Mouse (Mus musculus) heart, embryonic 10.5 days (tissue): Measurements from ENCODE around the gene 1700012B07Rik. TPM values are rescaled to one million over a fixed set of nuclear protein-coding genes. Genes with fewer than 3 reads are reported as not detected.
A peak's percentile ranks its signal among the peaks of the same experiment; 100 is the strongest.

Source experiments
- DNase-seq: peaks from one replicate; pipeline ENCODE4 v3.0.0-alpha.2; 2017; ENCODE audit warnings: low spot score
- H3K27ac ChIP-seq: fragments of 300-500 bp; sonication (generic); 2 replicates; pipeline ENCODE4 v1.5.1; 2016; ENCODE audit warnings: mild to moderate bottlenecking
- H3K27me3 ChIP-seq: fragments of 300-500 bp; sonication (generic); 2 replicates; pipeline ENCODE4 v1.6.1; 2016; ENCODE audit warnings: mild to moderate bottlenecking; ENCODE audit not compliant: poor library complexity, insufficient read depth, severe bottlenecking
- H3K36me3 ChIP-seq: fragments of 300-500 bp; sonication (generic); 2 replicates; pipeline ENCODE4 v1.6.1; 2016; ENCODE audit warnings: mild to moderate bottlenecking, moderate library complexity
- H3K4me1 ChIP-seq: fragments of 300-500 bp; sonication (generic); 2 replicates; pipeline ENCODE4 v1.6.1; 2016; ENCODE audit warnings: mild to moderate bottlenecking
- H3K4me3 ChIP-seq: fragments of 300-500 bp; sonication (generic); 2 replicates; pipeline ENCODE4 v1.5.1; 2016; ENCODE audit warnings: mild to moderate bottlenecking, moderate library complexity
- H3K9me3 ChIP-seq: fragments of 300-500 bp; sonication (generic); 2 replicates; pipeline ENCODE4 v1.6.1; 2016; ENCODE audit warnings: mild to moderate bottlenecking, moderate library complexity
- WGBS: fragments of 180-500 bp; shearing (Covaris S2); methylation state at CpG from one replicate; pipeline ENCODE4 v1.1.7; 2016; 5-methylcytosine and 5-hydroxymethylcytosine counted together
- polyA plus RNA-seq: library from polyadenylated mRNA; unstranded; fragments of >200 nt; fragmentation: Nextera tagmentation; extraction: Ambion mirVana; gene quantifications from 2 replicates; pipeline ENCODE4 v1.2.1, GENCODE M21; 2016

The 1700012B07Rik gene
- not detected in 2 replicates for polyA plus RNA-seq

GRCm38 (mm10) chr11:109827946-109828345, at the start of gene 1700012B07Rik:
Gene 1700012B07Rik, minus strand, starts transcription at chr11:109828046.
- no peaks in the 10 kb centered on the region for H3K27me3 ChIP-seq
- H3K27ac ChIP-seq, result no peak within 1 kb of the TSS
- no peak within 1 kb of the TSS for H3K4me3 ChIP-seq
- H3K4me1 ChIP-seq, result no peaks in the 10 kb centered on the region
- no peaks in the 10 kb centered on the region for H3K9me3 ChIP-seq
- H3K36me3 ChIP-seq, result no peaks in the 10 kb centered on the region
- DNase-seq, result no peak
- 77% methylated on average over 4 of the region's 4 CpGs for WGBS

GRCm38 (mm10) chr11:109876767-109877166, 48.9 kb upstream of the 1700012B07Rik start:
- H3K4me1 ChIP-seq, result no peaks in the 10 kb centered on the region; the same call in 1 of the 2 replicates
- DNase-seq, result no peak
- no peaks in the 10 kb centered on the region for H3K36me3 ChIP-seq
- no peaks in the 10 kb centered on the region for H3K9me3 ChIP-seq
- no peak overlapping the region for H3K27ac ChIP-seq
- no peak overlapping the region for H3K4me3 ChIP-seq
- H3K27me3 ChIP-seq, result no peaks in the 10 kb centered on the region
- WGBS, result 88% methylated on average over 9 of the region's 9 CpGs

GRCm38 (mm10) chr11:109875834-109876233, 48.0 kb upstream of the 1700012B07Rik start:
- H3K4me3 ChIP-seq, result no peak overlapping the region
- no peak overlapping the region for H3K27ac ChIP-seq
- H3K9me3 ChIP-seq, result no peaks in the 10 kb centered on the region
- DNase-seq, result peak; percentile 14
- H3K27me3 ChIP-seq, result no peaks in the 10 kb centered on the region
- WGBS, result 87% methylated on average over 3 of the region's 3 CpGs
- no peaks in the 10 kb centered on the region for H3K36me3 ChIP-seq
- no peaks in the 10 kb centered on the region; the same call in 1 of the 2 replicates for H3K4me1 ChIP-seq

GRCm38 (mm10) chr11:109875525-109875802, 47.6 kb upstream of the 1700012B07Rik start:
- WGBS, result 84% methylated on average over 1 of the region's 1 CpGs
- Histone ChIP-seq H3K4me3 (no peak overlapping the region), H3K27ac (no peak overlapping the region), H3K9me3 (no peaks in the 10 kb centered on the region), H3K4me1 (no peaks in the 10 kb centered on the region; the same call in 1 of the 2 replicates), H3K36me3 (no peaks in the 10 kb centered on the region), H3K27me3 (no peaks in the 10 kb centered on the region)
- DNase-seq, result peak; percentile 51

- DNase-seq, result peak; percentile 50
Observed at GRCm38 (mm10) chr11:109874651-109875524, 47.0 kb upstream of the 1700012B07Rik start.

GRCm38 (mm10) chr11:109873852-109874610, 46.2 kb upstream of the 1700012B07Rik start:
- DNase-seq, result peak; percentile 73
- 75% methylated on average over 22 of the region's 22 CpGs for WGBS

More at GRCm38 (mm10) chr11:109874651-109875524, 47.0 kb upstream of the 1700012B07Rik start:
- no peaks in the 10 kb centered on the region for H3K27me3 ChIP-seq
- H3K9me3 ChIP-seq, result no peaks in the 10 kb centered on the region
- H3K4me3 ChIP-seq, result no peak overlapping the region
- H3K4me1 ChIP-seq, result no peaks in the 10 kb centered on the region; the same call in 1 of the 2 replicates
- H3K27ac ChIP-seq, result no peak overlapping the region
- WGBS, result 71% methylated on average over 11 of the region's 11 CpGs
- no peaks in the 10 kb centered on the region for H3K36me3 ChIP-seq

GRCm38 (mm10) chr11:109873161-109873775, 45.4 kb upstream of the 1700012B07Rik start:
- Histone ChIP-seq H3K36me3 (no peaks in the 10 kb centered on the region), H3K4me3 (no peak overlapping the region), H3K4me1 (no peaks in the 10 kb centered on the region; the same call in 1 of the 2 replicates), H3K9me3 (no peaks in the 10 kb centered on the region), H3K27me3 (no peaks in the 10 kb centered on the region), H3K27ac (peak overlapping the region; percentile 52; the same call in 1 of the 2 replicates)
- peak; percentile 48 for DNase-seq
- 46% methylated on average over 9 of the region's 9 CpGs for WGBS

More at GRCm38 (mm10) chr11:109873852-109874610, 46.2 kb upstream of the 1700012B07Rik start:
- H3K27ac ChIP-seq, result peak overlapping the region; percentile 52; the same call in 1 of the 2 replicates
- no peaks in the 10 kb centered on the region for H3K9me3 ChIP-seq
- H3K4me1 ChIP-seq, result no peaks in the 10 kb centered on the region; the same call in 1 of the 2 replicates
- no peaks in the 10 kb centered on the region for H3K27me3 ChIP-seq
- H3K4me3 ChIP-seq, result no peak overlapping the region
- no peaks in the 10 kb centered on the region for H3K36me3 ChIP-seq

- no peak for DNase-seq
- Histone ChIP-seq H3K4me3 (no peak overlapping the region), H3K27me3 (no peaks in the 10 kb centered on the region), H3K9me3 (no peaks in the 10 kb centered on the region), H3K4me1 (no peaks in the 10 kb centered on the region), H3K36me3 (no peaks in the 10 kb centered on the region), H3K27ac (no peak overlapping the region)
- WGBS, result 83% methylated on average over 3 of the region's 3 CpGs
Observed at GRCm38 (mm10) chr11:109872674-109873073, 44.8 kb upstream of the 1700012B07Rik start.

GRCm38 (mm10) chr11:109872056-109872455, 44.2 kb upstream of the 1700012B07Rik start:
- WGBS, result 78% methylated on average over 10 of the region's 10 CpGs
- no peaks in the 10 kb centered on the region for H3K27me3 ChIP-seq

GRCm38 (mm10) chr11:109867861-109868260, 40.0 kb upstream of the 1700012B07Rik start:
- WGBS, result 83% methylated on average over 5 of the region's 5 CpGs
- DNase-seq, result peak; percentile 74
- Histone ChIP-seq H3K27ac (no peak overlapping the region), H3K36me3 (no peaks in the 10 kb centered on the region), H3K27me3 (no peaks in the 10 kb centered on the region), H3K9me3 (no peaks in the 10 kb centered on the region), H3K4me3 (no peak overlapping the region), H3K4me1 (no peaks in the 10 kb centered on the region)

More at GRCm38 (mm10) chr11:109872056-109872455, 44.2 kb upstream of the 1700012B07Rik start:
- Histone ChIP-seq H3K4me3 (no peak overlapping the region), H3K4me1 (no peaks in the 10 kb centered on the region), H3K36me3 (no peaks in the 10 kb centered on the region), H3K9me3 (no peaks in the 10 kb centered on the region), H3K27ac (no peak overlapping the region)
- DNase-seq, result peak; percentile 59

GRCm38 (mm10) chr11:109866537-109867160, 38.8 kb upstream of the 1700012B07Rik start:
- WGBS, result 74% methylated on average over 11 of the region's 11 CpGs
- DNase-seq, result peak; percentile 65
- Histone ChIP-seq H3K27ac (no peak overlapping the region), H3K27me3 (no peaks in the 10 kb centered on the region), H3K9me3 (no peaks in the 10 kb centered on the region), H3K36me3 (no peaks in the 10 kb centered on the region), H3K4me3 (no peak overlapping the region), H3K4me1 (no peaks in the 10 kb centered on the region)

GRCm38 (mm10) chr11:109865526-109865925, 37.7 kb upstream of the 1700012B07Rik start:
- Histone ChIP-seq H3K4me3 (no peak overlapping the region), H3K4me1 (no peaks in the 10 kb centered on the region), H3K27ac (no peak overlapping the region), H3K36me3 (no peaks in the 10 kb centered on the region), H3K27me3 (no peaks in the 10 kb centered on the region), H3K9me3 (no peaks in the 10 kb centered on the region)
- WGBS, result 71% methylated on average over 8 of the region's 8 CpGs
- DNase-seq, result peak; percentile 55
